Mouse (Mus musculus): ENCODE measurements around the gene AC140267.1. TPM values are rescaled to one million over a fixed set of nuclear protein-coding genes. Genes with fewer than 3 reads are reported as not detected.

Gene AC140267.1
- polyA plus RNA-seq, 1 experiment from 2014 or later, result not detected

GRCm38 (mm10) chr15:80263610-80264575 lies 28.3 kb downstream of the AC140267.1 start, which contains the start of gene Rps19bp1:
Rps19bp1 (minus strand) TSS chr15:80264315.
- DNase-seq (ENCODE audit: low spot score) (peak; percentile 96), ATAC-seq (replicated peaks; ENCODE audit: low FRiP score, low read depth) (peak; percentile 75)
- peaks cover 4% of the 10 kb centered on the region; the same call in 1 of the 2 replicates for H3K4me1 ChIP-seq (replicated peaks; ENCODE audit: insufficient read depth, low read length)
- no peaks in the 10 kb centered on the region for H3K27me3 ChIP-seq (ENCODE audit: insufficient read depth, low read length)
- H3K27ac ChIP-seq, result peak within 1 kb of the TSS; percentile 63
- H3K36me3 ChIP-seq (ENCODE audit: insufficient read depth, low read length), result no peaks in the 10 kb centered on the region
- H3K9ac ChIP-seq (ENCODE audit: low read depth, low read length), result peak within 1 kb of the TSS; percentile 86
- WGBS, result 2% methylated on average over 66 of the region's 66 CpGs
- H3K4me2 ChIP-seq (ENCODE audit: low read length), result peak within 1 kb of the TSS; percentile 70
- peak within 1 kb of the TSS; percentile 88 for H3K4me3 ChIP-seq (replicated peaks; ENCODE audit: low read depth, low read length)
- no peaks in the 10 kb centered on the region for H3K9me3 ChIP-seq (replicated peaks; ENCODE audit: low read length)
- TF ChIP-seq CTCF (IDR thresholded peaks at IDR 0.05; ENCODE audit: low read depth), result no peak

- no peak overlapping the region for H3K4me3 ChIP-seq (replicated peaks; ENCODE audit: low read depth, low read length)
- DNase-seq (ENCODE audit: low spot score) (peak; percentile 90), ATAC-seq (replicated peaks; ENCODE audit: low FRiP score, low read depth) (no peak)
- H3K27me3 ChIP-seq (ENCODE audit: insufficient read depth, low read length), result no peaks in the 10 kb centered on the region
- WGBS, result 0% methylated on average over 2 of the region's 2 CpGs
- TF ChIP-seq CTCF (IDR thresholded peaks at IDR 0.05; ENCODE audit: low read depth), result peak; percentile 93
- no peak overlapping the region for H3K27ac ChIP-seq
- H3K9ac ChIP-seq (ENCODE audit: low read depth, low read length), result no peak overlapping the region
- H3K9me3 ChIP-seq (replicated peaks; ENCODE audit: low read length), result no peaks in the 10 kb centered on the region
- H3K36me3 ChIP-seq (ENCODE audit: insufficient read depth, low read length), result no peaks in the 10 kb centered on the region
- peaks cover 4% of the 10 kb centered on the region; the same call in 1 of the 2 replicates for H3K4me1 ChIP-seq (replicated peaks; ENCODE audit: insufficient read depth, low read length)
- H3K4me2 ChIP-seq (ENCODE audit: low read length), result no peak overlapping the region
Measured at GRCm38 (mm10) chr15:80266281-80266680, 30.6 kb downstream of the AC140267.1 start.

- no peak for TF ChIP-seq CTCF (IDR thresholded peaks at IDR 0.05; ENCODE audit: low read depth)
- H3K9ac ChIP-seq (ENCODE audit: low read depth, low read length), result no peak overlapping the region
- no peak overlapping the region for H3K27ac ChIP-seq
- no peaks in the 10 kb centered on the region for H3K36me3 ChIP-seq (ENCODE audit: insufficient read depth, low read length)
- no peaks in the 10 kb centered on the region for H3K4me1 ChIP-seq (replicated peaks; ENCODE audit: insufficient read depth, low read length)
- 80% methylated on average over 3 of the region's 3 CpGs for WGBS
- ATAC-seq (replicated peaks; ENCODE audit: low FRiP score, low read depth) (no peak), DNase-seq (ENCODE audit: low spot score) (no peak)
- H3K4me3 ChIP-seq (replicated peaks; ENCODE audit: low read depth, low read length), result no peak overlapping the region
- H3K27me3 ChIP-seq (ENCODE audit: insufficient read depth, low read length), result no peaks in the 10 kb centered on the region
- no peaks in the 10 kb centered on the region for H3K9me3 ChIP-seq (replicated peaks; ENCODE audit: low read length)
- no peak overlapping the region for H3K4me2 ChIP-seq (ENCODE audit: low read length)
Measured at GRCm38 (mm10) chr15:80271858-80272396, 36.3 kb downstream of the AC140267.1 start.

- Histone ChIP-seq H3K27me3 (ENCODE audit: insufficient read depth, low read length) (peaks cover 3% of the 10 kb centered on the region; the same call in 1 of the 2 replicates), H3K9ac (ENCODE audit: low read depth, low read length) (no peak overlapping the region), H3K36me3 (ENCODE audit: insufficient read depth, low read length) (no peaks in the 10 kb centered on the region), H3K27ac (no peak overlapping the region), H3K9me3 (replicated peaks; ENCODE audit: low read length) (no peaks in the 10 kb centered on the region), H3K4me1 (replicated peaks; ENCODE audit: insufficient read depth, low read length) (no peaks in the 10 kb centered on the region), H3K4me3 (replicated peaks; ENCODE audit: low read depth, low read length) (no peak overlapping the region), H3K4me2 (ENCODE audit: low read length) (no peak overlapping the region)
- no peak; the same call in 1 of the 2 replicates for TF ChIP-seq CTCF (IDR thresholded peaks at IDR 0.05; ENCODE audit: low read depth)
- ATAC-seq (replicated peaks; ENCODE audit: low FRiP score, low read depth) (no peak), DNase-seq (ENCODE audit: low spot score) (no peak)
- 45% methylated on average over 9 of the region's 9 CpGs for WGBS
Measured at GRCm38 (mm10) chr15:80277107-80277506, 41.5 kb downstream of the AC140267.1 start.

- 0% methylated on average over 6 of the region's 6 CpGs for WGBS
- ATAC-seq (replicated peaks; ENCODE audit: low FRiP score, low read depth), result no peak
- Histone ChIP-seq H3K27ac (no peak overlapping the region), H3K9ac (ENCODE audit: low read depth, low read length) (no peak overlapping the region), H3K4me1 (replicated peaks; ENCODE audit: insufficient read depth, low read length) (no peaks in the 10 kb centered on the region), H3K9me3 (replicated peaks; ENCODE audit: low read length) (no peaks in the 10 kb centered on the region), H3K36me3 (ENCODE audit: insufficient read depth, low read length) (no peaks in the 10 kb centered on the region), H3K4me2 (ENCODE audit: low read length) (no peak overlapping the region), H3K27me3 (ENCODE audit: insufficient read depth, low read length) (peaks cover 3% of the 10 kb centered on the region; the same call in 1 of the 2 replicates), H3K4me3 (replicated peaks; ENCODE audit: low read depth, low read length) (no peak overlapping the region)
- peak; percentile 87 for DNase-seq (ENCODE audit: low spot score)
- no peak for TF ChIP-seq CTCF (IDR thresholded peaks at IDR 0.05; ENCODE audit: low read depth)
Measured at GRCm38 (mm10) chr15:80277625-80278024, 42.0 kb downstream of the AC140267.1 start.

GRCm38 (mm10) chr15:80278121-80278759 lies 42.6 kb downstream of the AC140267.1 start:
- H3K4me3 ChIP-seq (replicated peaks; ENCODE audit: low read depth, low read length), result no peak overlapping the region
- no peak overlapping the region for H3K4me2 ChIP-seq (ENCODE audit: low read length)
- H3K9me3 ChIP-seq (replicated peaks; ENCODE audit: low read length), result no peaks in the 10 kb centered on the region
- H3K4me1 ChIP-seq (replicated peaks; ENCODE audit: insufficient read depth, low read length), result no peaks in the 10 kb centered on the region
- H3K36me3 ChIP-seq (ENCODE audit: insufficient read depth, low read length), result no peaks in the 10 kb centered on the region
- no peak overlapping the region for H3K27ac ChIP-seq
- H3K27me3 ChIP-seq (ENCODE audit: insufficient read depth, low read length), result peaks cover 3% of the 10 kb centered on the region; the same call in 1 of the 2 replicates
- ATAC-seq (replicated peaks; ENCODE audit: low FRiP score, low read depth) (no peak), DNase-seq (ENCODE audit: low spot score) (no peak)
- TF ChIP-seq CTCF (IDR thresholded peaks at IDR 0.05; ENCODE audit: low read depth), result no peak
- 77% methylated on average over 5 of the region's 5 CpGs for WGBS
- H3K9ac ChIP-seq (ENCODE audit: low read depth, low read length), result no peak overlapping the region
